Mouse (Mus musculus) ES-CJ7 (cell line): Measurements from ENCODE around the gene Lmf1.
A peak's percentile ranks its signal among the peaks of the same experiment; 100 is the strongest.

Source experiments
- DNase-seq: peaks from one replicate; pipeline ENCODE4 v3.0.0; 2011; ENCODE audit warnings: low read depth, low spot score

Lmf1 gene

DNA sequence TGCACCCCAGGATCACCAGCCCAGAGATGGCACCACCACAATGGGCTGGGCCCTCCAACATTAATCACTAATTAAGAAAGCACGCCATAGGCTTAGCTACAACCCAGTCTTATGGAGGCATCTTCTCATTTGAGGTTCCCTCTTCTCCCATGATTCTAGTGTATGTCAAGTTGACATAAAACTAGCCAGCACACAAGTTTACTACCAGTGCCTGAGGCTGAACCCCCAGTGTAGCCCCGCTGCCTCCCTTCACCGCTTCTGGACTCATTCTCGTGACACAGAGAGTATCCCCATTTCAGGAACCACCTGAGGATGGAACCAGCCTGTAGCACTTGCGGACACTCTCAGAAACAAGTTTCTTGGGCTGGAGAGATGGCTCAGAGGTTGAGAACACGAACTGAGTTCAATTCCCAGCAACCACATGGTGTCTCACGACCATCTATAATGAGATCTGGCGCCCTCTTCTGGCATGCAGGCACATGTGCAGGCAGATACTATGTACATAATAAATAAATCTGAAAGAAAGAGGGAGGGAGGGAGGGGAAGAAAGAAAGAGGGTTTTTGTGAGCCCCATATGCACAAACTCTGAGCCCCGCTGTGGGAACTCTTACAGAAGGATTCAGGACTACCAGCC lies 122.1 kb downstream of the Lmf1 start:
- peak; percentile 77 for DNase-seq

DNA sequence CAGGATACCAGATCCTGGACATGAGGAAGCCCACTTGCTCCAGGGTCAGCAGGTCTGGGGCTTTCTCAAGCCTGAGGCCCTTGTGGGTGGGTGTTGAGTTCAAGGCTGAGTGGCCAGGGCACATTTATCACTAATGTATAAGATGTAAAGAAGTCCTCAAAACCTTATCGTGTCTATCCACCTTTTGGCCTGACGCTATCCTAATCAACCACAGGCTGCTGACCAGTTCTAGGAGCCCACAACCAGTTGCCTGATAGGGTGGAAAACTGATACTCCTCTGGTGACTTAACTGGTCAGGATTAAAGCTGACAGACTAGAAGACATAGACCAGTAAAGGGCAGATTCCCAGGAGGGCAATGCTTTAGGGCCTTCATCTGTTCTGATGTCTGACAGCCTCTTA lies 131.1 kb downstream of the Lmf1 start:
- no peak for DNase-seq

GRCm38 (mm10) chr17:25711136-25711535 lies 132.3 kb downstream of the Lmf1 start:
- no peak for DNase-seq
